Mouse (Mus musculus) brown adipose tissue, adult 24 weeks (tissue): ENCODE measurements at regions not wholly inside any gene's neighbourhood (a gene's known extent, or its start where the extent isn't known, plus 50 kb on each side); places are given as distances from the start of the nearest gene placed in this dataset.

Experiments
- H3K27ac ChIP-seq: fragments of 200-500 bp; replicated peaks from 2 replicates; pipeline ENCODE4 v1.5.1; 2012; ENCODE audit warnings: low read depth, mild to moderate bottlenecking, low read length
- H3K4me1 ChIP-seq: fragments of 200-500 bp; 2 replicates; pipeline ENCODE4 v1.6.1; 2012; ENCODE audit warnings: low read length, mixed read lengths; ENCODE audit not compliant: control insufficient read depth, insufficient read depth, insufficient read length
- H3K4me3 ChIP-seq: fragments of 200-500 bp; 2 replicates; pipeline ENCODE4 v1.5.1; 2012; ENCODE audit warnings: low read depth, mild to moderate bottlenecking, low read length, moderate library complexity; ENCODE audit not compliant: insufficient read depth

GRCm38 (mm10) chr1:71898198-71898597, 245.2 kb upstream of the Fn1 start:
- peaks cover 5% of the 10 kb centered on the region for H3K4me1 ChIP-seq
- no peak overlapping the region for H3K4me3 ChIP-seq
- no peak overlapping the region for H3K27ac ChIP-seq

- Histone ChIP-seq H3K27ac (no peak overlapping the region), H3K4me3 (no peak overlapping the region), H3K4me1 (peaks cover 5% of the 10 kb centered on the region)
Measured at GRCm38 (mm10) chr1:71897464-71898051, 244.6 kb upstream of the Fn1 start.

GRCm38 (mm10) chr1:71896141-71896725, 243.2 kb upstream of the Fn1 start:
- H3K4me3 ChIP-seq, result peak overlapping the region; percentile 11; the same call in 1 of the 2 replicates
- peaks cover 5% of the 10 kb centered on the region for H3K4me1 ChIP-seq
- no peak overlapping the region for H3K27ac ChIP-seq

GRCm38 (mm10) chr1:71893636-71894035, 240.6 kb upstream of the Fn1 start:
- no peak overlapping the region for H3K27ac ChIP-seq
- no peak overlapping the region for H3K4me3 ChIP-seq
- H3K4me1 ChIP-seq, result peaks cover 5% of the 10 kb centered on the region

- Histone ChIP-seq H3K27ac (no peak overlapping the region), H3K4me1 (no peaks in the 10 kb centered on the region), H3K4me3 (no peak overlapping the region)
Measured at GRCm38 (mm10) chr1:71887809-71888208, 234.8 kb upstream of the Fn1 start.

- no peaks in the 10 kb centered on the region for H3K4me1 ChIP-seq
- H3K27ac ChIP-seq, result no peak overlapping the region
- no peak overlapping the region for H3K4me3 ChIP-seq
Measured at GRCm38 (mm10) chr1:71886903-71887302, 233.9 kb upstream of the Fn1 start.

- H3K4me1 ChIP-seq, result no peaks in the 10 kb centered on the region
- no peak overlapping the region for H3K27ac ChIP-seq
- no peak overlapping the region for H3K4me3 ChIP-seq
Measured at GRCm38 (mm10) chr1:71886233-71886632, 233.2 kb upstream of the Fn1 start.

- H3K4me3 ChIP-seq, result no peak overlapping the region
- H3K27ac ChIP-seq, result no peak overlapping the region
- no peaks in the 10 kb centered on the region for H3K4me1 ChIP-seq
Measured at GRCm38 (mm10) chr1:71881851-71882250, 228.9 kb upstream of the Fn1 start.

GRCm38 (mm10) chr1:71881191-71881590, 228.2 kb upstream of the Fn1 start:
- H3K27ac ChIP-seq, result no peak overlapping the region
- H3K4me3 ChIP-seq, result no peak overlapping the region
- no peaks in the 10 kb centered on the region for H3K4me1 ChIP-seq

GRCm38 (mm10) chr1:71880480-71880879, 227.5 kb upstream of the Fn1 start:
- Histone ChIP-seq H3K27ac (no peak overlapping the region), H3K4me1 (no peaks in the 10 kb centered on the region), H3K4me3 (no peak overlapping the region)

- H3K4me3 ChIP-seq, result no peak overlapping the region
- H3K27ac ChIP-seq, result no peak overlapping the region
- no peaks in the 10 kb centered on the region for H3K4me1 ChIP-seq
Measured at GRCm38 (mm10) chr1:71876712-71877401, 223.9 kb upstream of the Fn1 start.

- H3K4me1 ChIP-seq, result no peaks in the 10 kb centered on the region
- H3K4me3 ChIP-seq, result no peak overlapping the region
- H3K27ac ChIP-seq, result no peak overlapping the region
Measured at GRCm38 (mm10) chr1:71874037-71874436, 221.0 kb upstream of the Fn1 start.

GRCm38 (mm10) chr1:71865670-71866069, 212.7 kb upstream of the Fn1 start:
- no peak overlapping the region for H3K27ac ChIP-seq
- no peaks in the 10 kb centered on the region for H3K4me1 ChIP-seq
- H3K4me3 ChIP-seq, result no peak overlapping the region

GRCm38 (mm10) chr1:71864749-71865148, 211.7 kb upstream of the Fn1 start:
- Histone ChIP-seq H3K27ac (no peak overlapping the region), H3K4me3 (no peak overlapping the region), H3K4me1 (no peaks in the 10 kb centered on the region)

GRCm38 (mm10) chr1:71853212-71853611, 200.2 kb upstream of the Fn1 start:
- no peak overlapping the region for H3K4me3 ChIP-seq

GRCm38 (mm10) chr1:71851268-71851667, 198.3 kb upstream of the Fn1 start:
- Histone ChIP-seq H3K4me3 (no peak overlapping the region), H3K27ac (no peak overlapping the region)

More at GRCm38 (mm10) chr1:71853212-71853611, 200.2 kb upstream of the Fn1 start:
- no peak overlapping the region for H3K27ac ChIP-seq
- H3K4me1 ChIP-seq, result no peaks in the 10 kb centered on the region

More at GRCm38 (mm10) chr1:71851268-71851667, 198.3 kb upstream of the Fn1 start:
- H3K4me1 ChIP-seq, result no peaks in the 10 kb centered on the region
